Mouse (Mus musculus) heart, postnatal 14 days (tissue): ENCODE measurements around the gene Fntb. TPM values are rescaled to one million over a fixed set of nuclear protein-coding genes. Genes with fewer than 3 reads are reported as not detected.
A peak's percentile ranks its signal among the peaks of the same experiment; 100 is the strongest.

ENCODE experiments used
- DNase-seq, 2 experiments: peaks; one replicate each; pipeline ENCODE4 v3.0.0; 2021 to 2022
- intact Hi-C: fragments of 180-260 bp; cut with DNase I; formaldehyde crosslinking; loops from one replicate; pipeline ENCODE4 v1.15.1; 2025
- total RNA-seq, 2 experiments: library from RNA; stranded (reverse); gene quantifications; 2 replicates each; pipeline ENCODE4 v1.2.3; 2021

Gene Fntb
- total RNA-seq, 2 experiments from 2014 or later, result 15.2 to 18.9 TPM

DNA sequence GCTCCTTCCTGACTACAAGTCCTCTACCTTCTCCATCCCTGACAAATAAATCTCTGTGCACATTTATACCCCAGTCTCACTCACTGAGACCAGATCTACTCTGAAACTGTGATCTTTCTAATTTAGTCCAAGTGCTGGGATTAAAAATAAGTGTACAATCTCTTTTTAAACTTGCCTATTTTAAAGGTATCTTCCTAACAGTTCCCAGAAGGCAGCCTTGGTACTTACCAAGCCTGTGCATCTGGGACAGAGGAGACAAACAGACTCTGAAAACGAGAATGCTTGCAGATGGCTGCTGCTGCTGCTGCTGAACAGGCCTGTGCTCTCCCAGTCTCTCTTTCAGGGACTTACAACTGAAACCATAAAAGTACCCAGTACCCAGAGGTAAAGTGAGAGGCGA lies 177.1 kb downstream of the Fntb start:
- no peak for DNase-seq
- intact Hi-C loops, result no loop called here

DNA sequence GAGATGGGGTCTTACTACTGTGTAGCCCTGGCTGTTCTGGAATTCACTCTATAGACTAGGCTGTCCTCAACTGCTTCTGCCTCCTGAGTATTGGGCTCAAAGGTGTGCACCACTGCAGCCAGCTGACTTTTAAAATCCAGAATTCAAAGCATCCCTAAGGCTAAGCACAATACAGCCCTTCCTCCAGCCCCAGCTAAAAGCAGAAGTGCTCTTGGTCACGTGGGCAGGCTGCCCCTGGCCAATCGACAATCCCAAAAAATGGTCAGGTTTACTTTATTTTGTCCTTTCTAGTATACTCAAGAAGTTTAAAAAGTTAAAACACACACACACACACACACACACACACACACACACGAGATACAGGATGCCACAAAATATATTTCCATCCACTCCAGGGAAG lies 177.7 kb downstream of the Fntb start:
- no peak for DNase-seq
- intact Hi-C loops, result no loop called here

DNA sequence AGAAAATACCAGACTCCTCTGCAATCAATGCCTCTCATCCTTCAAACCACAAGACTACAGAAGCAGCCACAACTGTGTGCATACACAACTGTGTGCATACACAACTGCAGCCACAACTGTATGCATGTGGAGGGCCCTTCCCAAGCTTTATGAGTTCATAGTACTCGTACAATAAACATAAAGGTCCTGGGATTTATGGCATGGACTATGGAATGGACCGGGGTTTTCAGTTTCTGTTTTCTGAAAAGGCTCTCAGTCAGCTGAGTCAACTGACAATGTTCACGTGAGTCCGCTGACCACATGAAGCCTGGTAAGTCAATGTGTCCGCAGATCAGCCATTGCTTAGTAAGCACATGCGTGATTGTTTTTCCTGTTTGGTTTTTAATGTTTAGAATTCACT lies 178.1 kb downstream of the Fntb start:
- DNase-seq, result no peak
- intact Hi-C loops, result no loop called here

DNA sequence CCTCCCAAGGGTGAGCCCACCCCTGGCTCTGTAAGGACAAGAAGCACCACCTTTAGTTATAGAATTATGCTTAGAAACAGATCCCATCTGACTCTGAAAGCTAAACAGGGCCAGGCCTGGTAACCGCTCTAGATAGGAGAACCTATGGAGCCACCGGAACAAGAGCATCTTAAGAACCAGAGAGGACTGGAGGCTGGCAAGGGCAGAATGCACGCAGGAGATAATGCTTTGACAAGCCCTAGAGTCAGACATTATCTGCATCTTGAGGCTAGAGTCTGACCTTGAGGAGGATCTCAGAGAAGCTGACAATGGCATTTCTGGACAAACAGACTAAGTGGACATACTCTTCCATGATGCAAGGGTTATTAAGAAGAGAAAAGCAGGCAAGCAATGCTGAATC lies 182.1 kb downstream of the Fntb start:
- intact Hi-C loops, result no loop called here
- no peak for DNase-seq

DNA sequence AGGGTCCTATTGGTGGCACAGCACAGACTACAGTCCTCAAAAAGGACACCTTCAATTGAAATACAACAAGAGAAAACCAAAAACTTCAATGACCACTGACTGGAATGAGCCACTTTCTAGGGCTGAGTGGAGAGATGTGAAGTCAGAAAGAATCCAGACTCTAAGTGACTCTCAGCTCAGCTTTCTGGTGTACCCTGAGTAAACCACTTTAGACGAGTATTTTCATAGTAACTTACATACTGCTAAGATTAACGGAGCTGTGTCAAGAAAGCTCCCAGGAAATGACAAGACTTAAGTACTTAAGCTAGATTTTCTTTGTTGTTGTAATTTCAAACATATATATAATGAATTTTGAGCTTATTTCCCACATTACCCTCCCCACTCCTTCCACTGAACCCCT lies 182.8 kb downstream of the Fntb start:
- intact Hi-C loops, result no loop called here
- no peak for DNase-seq

DNA sequence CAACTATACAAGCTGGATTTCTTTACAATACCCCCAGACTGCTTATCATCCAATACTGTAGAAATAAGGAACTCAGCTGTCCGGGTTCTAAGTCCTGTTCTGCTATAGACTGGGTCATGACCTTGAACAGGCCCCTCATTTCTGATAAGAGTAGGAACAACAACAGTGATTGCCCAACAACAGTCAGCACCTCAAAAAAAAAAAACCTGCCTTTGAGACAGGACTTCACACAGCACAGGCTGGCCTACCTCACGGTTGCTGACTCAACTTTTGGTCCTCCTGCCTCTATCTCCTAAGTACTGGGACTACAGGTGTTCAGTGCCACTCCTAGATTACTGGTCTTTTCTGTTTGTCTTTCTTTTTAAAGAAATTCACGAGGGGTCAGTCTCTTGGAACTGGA lies 183.4 kb downstream of the Fntb start:
- intact Hi-C loops, result no loop called here
- no peak for DNase-seq

DNA sequence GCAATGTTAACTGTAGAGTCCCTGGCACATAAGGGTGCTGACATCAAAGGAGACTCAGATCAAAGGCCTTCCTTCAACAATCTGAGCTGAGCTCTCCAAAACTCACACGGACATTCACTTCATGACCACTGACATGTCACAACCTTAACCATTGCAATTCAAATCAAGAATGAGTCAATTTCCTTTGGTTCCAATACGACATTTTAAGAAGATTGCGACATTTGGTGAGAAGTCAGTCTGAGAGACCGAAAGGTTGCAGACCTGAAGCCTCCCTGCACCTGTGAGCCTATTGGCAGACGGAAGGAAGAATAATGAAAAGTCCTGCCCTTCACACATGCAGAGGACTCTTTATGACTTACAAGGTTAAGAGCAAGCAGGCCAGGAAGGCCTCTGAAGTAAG lies 184.9 kb downstream of the Fntb start:
- DNase-seq, result no peak
- intact Hi-C loops, result no loop called here

DNA sequence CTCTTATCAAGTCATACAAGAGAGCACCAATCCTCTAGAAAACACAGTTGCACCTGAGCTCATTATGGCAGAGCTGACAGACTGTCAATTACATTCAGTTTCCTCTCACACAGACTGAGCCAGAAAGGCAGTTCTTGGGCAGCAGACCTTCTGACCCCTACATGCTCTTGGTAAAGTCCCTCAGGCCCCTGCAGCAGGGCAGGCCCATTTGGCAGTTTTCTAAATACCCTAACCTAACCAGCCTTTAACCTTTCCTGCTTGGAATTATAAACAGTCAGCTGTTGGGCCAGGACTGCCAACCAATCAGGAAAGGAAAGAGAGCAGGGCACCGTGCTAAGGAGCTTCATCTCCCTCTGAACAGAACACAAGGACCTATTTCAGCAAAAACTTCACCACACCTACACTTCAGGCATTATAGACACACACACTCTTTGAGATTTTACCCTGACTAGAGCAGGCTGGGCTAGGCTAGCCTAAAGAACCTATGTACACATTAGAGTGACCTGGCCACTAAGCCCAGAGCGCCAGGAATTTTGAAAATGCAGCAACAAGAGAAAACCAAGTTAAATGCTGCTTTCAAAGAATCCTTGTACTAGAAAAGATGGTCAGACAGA lies 188.5 kb downstream of the Fntb start:
- intact Hi-C loops, result no loop called here
- no peak for DNase-seq

DNA sequence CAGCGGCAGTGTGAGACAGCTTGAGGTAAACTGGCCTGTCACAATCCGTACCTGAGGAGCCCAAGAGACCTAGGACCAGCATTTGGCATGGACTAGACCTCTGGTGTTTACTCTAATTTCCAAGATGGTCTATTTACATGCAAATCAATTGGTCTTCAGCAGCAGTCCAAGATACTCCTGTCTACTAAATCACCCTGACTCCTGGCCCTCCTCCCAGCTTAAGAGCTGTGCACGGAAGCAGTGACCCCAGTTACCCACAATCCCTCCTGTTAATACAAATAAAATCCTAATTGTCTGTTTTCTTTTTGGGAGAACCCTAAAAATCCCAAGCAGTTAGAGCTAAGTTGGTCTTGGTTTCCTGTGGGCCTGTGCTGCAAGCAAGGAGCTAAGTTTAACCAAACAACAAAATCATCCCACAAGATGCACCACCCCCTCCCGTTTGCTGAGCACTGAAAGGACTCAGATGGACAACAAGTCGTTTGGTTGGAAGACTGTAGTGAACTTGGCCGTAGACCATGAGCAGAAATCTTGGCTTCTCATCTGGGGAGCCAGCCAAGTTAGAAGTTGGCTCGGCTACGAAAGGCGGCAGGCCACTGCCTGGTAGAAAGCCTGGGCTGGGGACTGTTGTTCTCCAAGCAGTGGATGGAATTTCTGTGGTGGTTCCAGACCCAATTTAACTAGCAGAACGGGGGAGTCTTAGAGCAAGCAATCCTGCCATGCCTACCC lies 189.5 kb downstream of the Fntb start:
- intact Hi-C loops, result no loop called here
- DNase-seq, result peak; percentile 73 to 80

DNA sequence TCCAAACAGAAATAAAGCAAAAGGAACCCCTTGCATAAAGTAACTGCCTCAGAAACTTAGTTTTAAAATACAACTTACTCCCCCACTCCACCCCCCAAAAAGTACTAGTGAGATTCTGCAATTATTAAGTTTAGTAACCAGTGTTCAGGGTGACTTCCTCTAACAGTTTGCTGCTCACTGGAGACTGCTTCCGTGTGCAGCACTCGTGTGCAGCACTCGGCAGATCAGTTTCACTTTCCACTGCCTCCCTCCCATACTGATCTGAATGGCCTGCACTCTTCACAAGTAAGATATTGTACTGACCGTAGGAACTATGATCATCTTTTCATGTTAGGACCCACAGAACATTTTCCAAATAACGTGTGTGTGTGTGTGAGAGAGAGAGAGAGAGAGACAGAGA lies 192.3 kb downstream of the Fntb start:
- intact Hi-C loops, result no loop called here
- peak in 1 of 2 experiments; percentile 29 for DNase-seq

DNA sequence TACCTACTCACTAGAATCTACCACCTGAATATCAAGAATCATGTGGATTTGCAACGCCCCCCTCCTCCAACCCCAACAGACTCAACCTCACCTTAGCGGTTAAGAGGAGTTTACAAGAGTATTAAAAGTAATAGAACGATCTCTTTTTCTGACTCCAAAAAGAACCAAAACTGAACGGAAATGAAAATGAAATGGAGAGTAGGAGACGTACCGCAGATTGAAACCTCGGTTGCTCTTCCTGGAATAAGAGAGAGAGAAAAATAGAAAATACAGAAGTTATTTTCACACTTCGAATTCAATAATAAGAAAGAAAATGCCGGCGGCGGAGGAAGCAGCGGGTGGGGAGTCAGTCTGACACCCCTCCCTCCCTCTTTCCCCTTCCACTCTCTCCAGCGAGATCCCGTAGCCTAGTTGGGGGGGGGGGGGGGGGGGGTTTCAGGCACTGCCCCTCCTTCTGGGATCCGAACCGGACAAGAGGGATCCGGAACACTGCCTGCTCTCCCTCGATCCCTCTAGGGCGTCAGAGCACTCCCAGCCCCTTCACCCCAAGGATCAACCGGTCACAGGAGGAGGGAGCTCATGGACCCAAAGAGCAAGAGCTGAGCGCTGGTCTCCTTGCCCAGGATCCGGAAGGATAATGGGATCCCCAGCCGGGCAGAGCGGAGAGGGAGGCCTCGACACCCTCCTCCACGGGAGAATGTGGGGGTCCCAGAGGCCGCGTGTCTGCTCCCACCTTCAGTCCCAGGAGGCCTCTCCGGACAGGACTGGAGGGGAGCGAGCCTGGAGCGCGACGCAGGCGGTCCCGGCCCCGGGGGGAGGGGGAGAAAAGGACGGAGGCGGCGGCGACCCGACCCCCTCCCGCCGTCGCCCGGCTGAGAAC lies 195.9 kb downstream of the Fntb start:
- intact Hi-C loops, result loop anchor here (5.0 kb wide), 2 partner anchors 79 to 124 kb away; no protein-coding TSS in a partner anchor
- DNase-seq, result no peak

DNA sequence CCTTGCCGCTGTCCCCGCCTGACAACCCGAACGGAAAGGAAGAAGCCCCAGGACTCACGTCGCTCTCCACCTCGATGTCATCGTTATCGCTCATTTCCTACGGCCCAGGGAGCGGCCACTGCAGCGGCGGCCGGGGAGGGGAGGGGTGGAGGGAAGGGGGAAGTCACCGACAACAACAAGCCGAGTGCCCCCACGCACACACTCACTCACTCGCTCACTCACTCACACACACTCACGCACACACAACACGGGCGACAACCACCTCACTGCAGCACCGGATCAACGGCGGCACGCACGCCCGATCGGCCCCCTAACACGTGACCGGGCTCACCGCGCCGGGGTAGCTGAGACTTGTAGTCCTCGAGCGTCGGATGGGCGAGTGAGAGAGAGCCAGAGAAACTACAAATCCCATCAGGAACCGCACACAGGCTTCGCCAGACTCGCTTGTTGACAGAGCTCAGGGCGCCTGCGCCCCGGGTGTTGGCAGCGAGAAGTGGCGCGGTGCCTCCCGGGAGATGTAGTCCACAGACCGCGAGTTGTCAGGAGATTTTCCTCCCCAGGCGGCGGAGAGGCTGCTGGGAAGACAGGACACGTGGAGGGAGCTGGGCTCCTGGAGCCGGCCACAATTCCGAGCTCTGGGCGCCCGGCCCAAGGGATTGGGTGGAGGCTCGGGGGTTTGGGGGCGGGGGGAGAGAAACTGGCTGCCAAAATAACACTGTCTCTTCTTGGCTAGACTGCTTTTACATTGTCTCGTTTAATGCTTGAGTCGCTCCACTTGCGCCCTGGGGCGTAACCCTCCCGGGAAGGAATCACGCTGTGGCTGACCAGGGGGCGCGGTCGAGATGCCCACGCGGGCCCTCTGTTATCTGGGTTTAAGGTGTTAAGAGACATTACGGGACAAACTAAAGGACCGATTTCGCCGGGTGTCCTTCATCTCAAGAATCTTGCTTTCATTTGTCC lies 196.8 kb downstream of the Fntb start, which contains the start of gene Max:
Gene Max (minus strand): TSS at position 270 of the 960 bp plus-strand sequence.
- intact Hi-C loops, result loop anchor here (5.0 kb wide), 2 partner anchors 80 to 125 kb away; no protein-coding TSS in a partner anchor
- peak; percentile 98 to 99 for DNase-seq

DNA sequence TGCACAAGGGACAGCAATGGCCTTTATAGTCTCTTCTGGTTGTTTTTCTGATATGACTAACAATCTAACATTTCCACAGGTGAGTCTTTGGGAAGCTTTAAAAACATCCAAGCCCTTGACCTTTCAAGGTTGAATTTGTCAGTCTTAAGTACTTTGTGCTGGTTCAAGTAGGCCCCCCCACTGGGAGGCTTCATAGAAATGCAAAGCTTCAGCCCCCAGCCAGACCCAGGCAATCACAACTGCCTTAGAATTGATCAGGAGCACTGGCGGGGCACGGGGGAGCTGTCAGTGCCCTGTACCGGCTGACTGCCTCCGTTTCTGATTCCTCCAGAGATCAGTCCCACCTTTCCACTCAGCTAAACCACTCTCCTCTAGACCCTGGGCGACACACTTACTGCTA lies 199.7 kb downstream of the Fntb start:
- intact Hi-C loops, result no loop called here

DNA sequence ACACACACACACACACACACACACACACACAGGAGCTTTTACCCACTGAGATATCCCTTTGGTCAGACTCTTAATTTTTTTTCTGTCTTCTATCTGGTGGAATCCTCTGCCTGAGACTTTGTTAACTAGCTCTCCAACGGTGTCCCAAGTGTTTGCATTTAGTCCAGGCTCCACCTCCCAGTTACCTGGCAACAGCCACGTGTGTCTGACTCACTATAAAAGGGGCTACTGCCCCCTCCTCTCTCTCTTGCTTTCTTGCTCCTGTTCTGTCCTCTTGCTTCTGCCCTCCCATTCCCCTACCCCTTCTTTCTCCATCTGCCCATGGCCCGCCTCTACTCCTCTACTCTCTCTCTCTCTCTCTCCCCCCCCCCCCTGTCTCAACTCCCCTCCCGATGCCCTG lies 200.5 kb downstream of the Fntb start:
- intact Hi-C loops, result no loop called here
- DNase-seq, result no peak

More for the DNA sequence above, 199.7 kb downstream of the Fntb start:
- no peak for DNase-seq

Other genes with a start within 250 kb of the Fntb start
- 10 to 100 TPM; 19.1 to 20.4 TPM for gene Plekhg3, start 234.7 kb upstream of the Fntb start, total RNA-seq
- 10 to 100 TPM; 67.8 to 70.3 TPM for gene Sptb, start 55.0 kb upstream of the Fntb start, total RNA-seq
- 10 to 100 TPM; 81.6 to 88.1 TPM for gene Churc1, start 51 bp upstream of the Fntb start, total RNA-seq
- gene Gpx2, start 30.0 kb downstream of the Fntb start, total RNA-seq, result not detected
- gene Rab15, start 57.3 kb downstream of the Fntb start, total RNA-seq, result 1 to 10 TPM in 1 of 2 experiments, under 1 TPM in 1; 0.86 to 1.8 TPM
- 10 to 100 TPM; 62.6 to 71.9 TPM for gene Max, start 196.6 kb downstream of the Fntb start, total RNA-seq